Mouse (Mus musculus) liver, embryonic 14.5 days (tissue): ENCODE results near the gene Emx2.

Source experiments
- CTCF ChIP-seq: IDR thresholded peaks from 2 replicates; pipeline ENCODE4 v1.5.1; 2016; ENCODE audit warnings: antibody characterized with exemption, low read depth, control low read depth
- EP300 ChIP-seq: IDR thresholded peaks from 2 replicates; pipeline ENCODE4 v1.6.1; 2016; ENCODE audit warnings: antibody characterized with exemption, low read depth

DNA sequence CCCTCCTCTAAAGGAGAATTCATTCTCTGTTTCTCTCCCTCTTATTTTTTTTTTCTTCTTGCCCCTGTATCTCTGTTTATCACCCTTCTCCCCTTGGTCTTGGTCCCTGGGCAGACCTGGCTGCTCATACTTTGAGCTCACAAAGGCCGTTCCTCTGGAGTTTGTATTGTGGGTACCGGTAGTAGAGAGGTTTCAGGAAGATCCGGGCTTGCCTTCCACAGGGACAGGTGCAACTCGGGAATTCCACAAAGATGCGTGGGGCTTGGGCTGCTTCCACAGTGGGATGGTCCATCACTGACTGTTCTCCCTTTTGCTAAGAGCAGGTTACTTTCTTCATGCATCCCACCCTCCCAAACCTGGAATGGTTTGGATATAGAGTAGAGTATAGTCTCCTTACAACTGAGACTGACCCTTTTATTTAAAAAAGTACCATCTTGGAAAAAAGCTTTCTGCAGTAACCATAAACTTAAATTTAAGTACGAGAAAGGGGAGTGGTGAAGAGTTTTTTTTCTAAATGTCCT is 8.3 kb downstream of the Emx2 start:
- TF ChIP-seq CTCF (no peak), EP300 (no peak)
